Mouse (Mus musculus) layer of hippocampus, adult 9-10 months (tissue): ENCODE data around the gene Gm21679.
"Not testable (repeated sequence)": the region's sequence is repeated elsewhere in the genome, so short reads cannot be mapped to it uniquely, and the experiment has no call there.

ENCODE experiments used
- DNase-seq: peaks from one replicate; pipeline ENCODE4 v3.0.0; 2022; ENCODE audit warnings: low spot score

The Gm21679 gene

GRCm38 (mm10) chrY:29683270-29683669 is at the start of gene Gm21679:
Gm21679 (minus strand) TSS chrY:29683370.
- not testable (repeated sequence) for DNase-seq
